Mouse (Mus musculus) R1 (cell line): ENCODE measurements around the gene Elf2.

Experiments
- DNase-seq: peaks from one replicate; pipeline ENCODE4 v3.0.0-alpha.2; 2018; ENCODE audit warnings: low read depth, low spot score

The Elf2 gene

DNA sequence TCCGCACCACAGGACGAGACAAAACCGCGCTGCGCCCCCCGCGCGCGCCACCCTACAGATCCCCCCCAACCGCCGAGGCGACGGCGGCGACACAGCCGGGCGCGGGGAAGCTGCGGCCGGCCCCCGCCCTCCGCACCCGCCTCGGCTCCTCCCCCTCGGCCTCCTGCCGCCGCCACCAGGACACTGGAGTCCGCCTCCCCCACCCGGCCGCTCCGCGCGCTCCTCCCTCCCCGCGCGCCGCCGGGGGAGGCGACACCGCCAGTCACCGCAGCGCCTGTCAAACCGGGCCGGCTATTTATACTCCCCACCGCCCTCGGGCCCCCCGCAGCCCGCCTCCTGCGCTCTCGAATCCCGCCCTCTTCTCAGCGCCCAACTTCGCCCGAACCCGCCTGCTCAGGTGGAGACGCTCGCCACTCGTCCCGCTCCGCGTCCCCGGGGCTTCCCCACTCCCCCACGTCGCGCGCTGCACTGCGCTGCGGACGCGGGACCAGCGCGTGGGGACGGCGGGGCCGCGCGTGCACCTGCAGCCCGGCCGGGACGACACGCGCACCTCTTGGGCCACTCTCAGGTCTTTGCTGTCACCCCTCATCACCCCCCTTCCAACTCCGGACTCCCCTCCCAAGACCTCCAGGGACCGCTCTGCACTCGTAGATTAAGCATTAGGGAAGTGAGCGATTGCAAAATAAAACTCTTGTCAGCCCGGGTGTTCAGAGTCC is at the start of gene Elf2:
Elf2 (minus strand) TSS at position 112 of the 716 bp plus-strand sequence.
- DNase-seq = peak; percentile 78

DNA sequence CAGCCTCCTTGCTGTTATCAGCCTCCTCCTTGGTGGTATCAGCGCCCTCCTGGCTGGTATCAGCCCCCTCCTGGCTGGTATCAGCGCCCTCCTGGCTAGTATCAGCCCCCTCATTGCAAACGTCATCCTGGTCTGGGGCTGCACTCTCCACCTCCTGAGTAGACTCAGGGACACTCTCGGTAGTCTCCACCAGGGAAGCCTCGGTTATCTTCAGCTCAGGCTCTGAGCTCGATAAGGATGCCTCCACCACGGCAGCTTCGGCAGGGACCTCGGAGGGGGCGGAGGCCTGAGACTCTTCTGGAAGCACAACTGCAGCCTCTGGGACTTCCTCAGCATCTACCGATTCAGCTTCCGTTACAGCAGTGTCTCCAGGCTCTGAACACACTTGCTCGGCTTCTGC is 48.4 kb upstream of the Elf2 start:
- no peak for DNase-seq

DNA sequence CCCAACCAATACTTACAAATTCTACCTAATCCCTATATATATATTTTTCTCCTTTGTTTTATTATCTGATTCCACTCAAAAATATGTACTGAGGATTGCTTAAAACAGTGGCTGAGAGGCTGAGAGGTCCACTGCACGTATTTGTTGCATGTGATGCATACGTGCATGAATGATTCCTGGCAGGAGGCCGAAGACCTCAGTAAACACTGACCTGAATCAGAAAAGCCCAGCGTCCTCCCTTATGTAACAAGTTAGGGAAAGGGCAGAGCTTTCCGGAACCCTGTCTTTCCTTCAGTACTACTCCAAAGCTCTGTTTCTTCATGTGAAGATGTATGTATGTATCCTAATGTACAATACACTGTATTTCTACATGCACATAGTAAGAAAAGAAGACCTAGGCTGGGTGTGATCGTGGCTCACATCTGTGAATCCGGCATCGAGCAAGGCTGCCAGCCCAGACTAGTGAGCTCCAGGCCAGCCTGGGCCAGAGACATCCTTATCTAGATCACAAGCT is 47.5 kb upstream of the Elf2 start:
- DNase-seq = no peak

DNA sequence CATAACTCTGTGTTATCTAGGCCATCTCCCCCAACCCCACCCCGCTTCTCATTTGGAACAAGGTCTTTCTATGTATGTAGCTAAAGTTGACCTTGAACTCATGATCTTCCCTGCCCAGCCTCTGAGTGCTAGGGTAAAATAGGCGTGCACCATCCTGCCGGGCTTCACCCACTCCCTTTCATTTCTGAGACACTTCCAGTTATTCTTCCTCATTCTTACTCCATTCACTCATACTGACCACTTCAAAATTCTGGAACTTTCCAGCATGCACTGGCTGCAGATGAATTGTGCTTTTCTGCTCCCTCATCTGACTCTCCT is 46.6 kb upstream of the Elf2 start:
- no peak for DNase-seq

DNA sequence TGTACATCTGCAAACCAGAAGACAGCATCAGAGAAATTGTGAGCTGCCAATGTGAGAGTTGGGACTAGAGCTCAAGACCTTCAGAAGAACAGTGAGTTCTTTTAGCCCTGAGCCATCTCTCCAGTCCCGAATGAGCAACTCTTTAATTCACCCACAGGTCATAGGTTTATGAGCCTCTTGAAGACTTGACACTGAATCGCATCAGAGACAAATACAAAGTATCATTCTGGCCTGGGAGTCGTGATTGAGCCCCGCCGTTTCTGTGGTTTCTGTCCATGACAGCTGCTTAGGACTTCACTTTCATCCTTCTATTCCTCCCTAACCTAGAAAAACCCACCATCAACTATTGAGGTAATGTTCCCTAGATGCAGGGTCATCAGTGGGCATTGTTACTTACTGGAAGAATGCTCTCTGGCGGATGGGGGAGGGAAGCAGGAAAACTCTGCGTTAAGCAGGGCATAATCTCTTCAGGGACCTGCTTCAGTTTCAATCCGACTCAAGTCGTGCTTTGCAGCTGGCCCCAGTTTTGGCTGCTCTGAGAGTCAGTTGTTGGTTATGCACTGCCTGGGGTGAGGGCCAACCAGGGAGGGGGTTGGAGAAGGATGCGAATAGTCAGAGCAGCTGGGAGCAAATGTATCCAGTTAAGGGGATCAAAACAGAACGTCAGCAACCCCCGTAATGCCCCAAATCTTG is 46.1 kb upstream of the Elf2 start:
- DNase-seq = no peak

DNA sequence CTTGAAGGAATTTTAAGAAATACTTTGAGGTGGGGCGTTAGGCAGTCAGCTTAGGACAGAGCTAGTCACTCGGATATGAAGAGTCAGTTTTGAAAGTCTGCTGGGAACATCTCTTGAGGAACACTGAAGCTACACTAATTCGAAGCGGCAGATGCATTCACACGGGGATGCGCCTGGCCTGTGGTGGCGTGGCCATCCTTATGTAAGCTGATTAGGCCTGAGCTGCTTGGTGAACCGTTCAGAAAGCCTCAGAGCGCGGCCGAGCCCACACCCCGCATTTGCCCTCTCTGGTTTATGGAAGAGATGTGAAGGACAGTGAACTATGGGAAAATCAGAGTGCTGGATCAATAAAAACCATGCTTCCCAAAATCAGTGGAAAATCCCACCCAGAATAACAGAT is 42.9 kb upstream of the Elf2 start:
- DNase-seq = no peak

DNA sequence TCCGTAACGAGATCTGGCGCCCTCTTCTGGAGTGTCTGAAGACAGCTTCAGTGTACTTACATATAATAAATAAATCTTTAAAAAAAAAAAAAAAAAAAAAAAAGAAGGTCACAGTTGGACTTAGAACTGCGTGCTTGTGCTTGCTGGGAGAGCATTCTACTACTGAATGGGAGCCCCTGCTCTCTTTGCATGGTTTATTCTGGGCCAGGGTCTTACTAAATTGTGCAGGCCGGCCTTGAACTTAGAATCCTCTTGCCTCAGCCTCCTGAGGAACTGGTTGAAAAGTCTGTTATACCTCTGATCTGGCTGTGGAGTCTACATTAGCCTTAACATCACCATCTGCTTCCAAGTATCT is 40.2 kb upstream of the Elf2 start:
- DNase-seq = no peak

DNA sequence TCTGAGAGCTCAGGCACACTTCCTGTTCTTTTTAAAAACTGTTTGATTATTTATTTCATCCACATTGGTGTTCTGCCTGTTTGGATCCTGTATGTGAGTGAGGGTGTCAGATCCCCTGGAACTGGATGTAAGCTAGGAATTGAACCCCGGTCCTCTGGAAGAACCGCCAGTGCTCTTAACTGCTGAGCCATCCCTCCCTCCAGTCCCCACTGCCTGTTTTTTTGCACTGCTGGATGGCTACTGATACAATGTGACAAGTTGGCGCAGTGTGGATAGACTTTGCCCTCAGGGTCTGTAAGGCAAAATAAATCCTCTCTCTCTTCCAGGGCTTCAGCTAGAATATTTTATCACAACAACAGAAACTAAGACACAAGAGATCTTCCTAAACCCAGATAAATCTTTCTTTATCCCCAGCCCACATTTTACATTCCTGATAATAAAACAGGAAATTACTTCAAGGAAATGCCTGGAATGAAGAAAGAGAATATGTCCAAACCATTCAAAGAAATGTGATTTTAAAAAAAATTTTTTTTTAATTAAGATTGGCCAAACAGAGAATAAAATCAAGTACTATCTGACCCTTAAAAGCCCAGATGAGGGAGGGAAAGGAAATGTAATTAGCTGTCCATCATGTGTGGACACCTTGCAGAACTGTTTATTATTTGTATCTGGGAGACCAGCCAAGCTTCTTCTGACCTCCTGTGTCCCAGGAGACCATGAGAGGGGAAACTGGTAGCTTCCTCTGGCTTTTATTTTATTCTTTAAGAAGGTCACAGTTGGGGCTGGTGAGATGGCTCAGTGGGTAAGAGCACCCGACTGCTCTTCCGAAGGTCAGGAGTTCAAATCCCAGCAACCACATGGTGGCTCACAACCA is 39.6 kb upstream of the Elf2 start:
- DNase-seq = no peak

DNA sequence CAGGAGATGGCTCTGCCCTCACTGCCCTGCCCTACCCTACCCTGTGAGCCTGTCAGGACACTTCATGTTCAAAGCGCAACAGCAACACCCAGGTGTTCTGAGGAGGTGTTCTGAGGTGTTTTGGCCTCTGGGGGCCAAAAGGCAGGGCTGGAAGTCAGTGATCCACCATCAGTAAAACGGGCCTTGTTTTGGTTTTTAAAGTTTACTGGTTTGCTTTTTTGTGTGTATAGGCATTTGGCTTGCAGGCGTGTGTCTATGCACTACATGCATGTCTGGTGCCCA is 38.1 kb upstream of the Elf2 start:
- DNase-seq = peak; percentile 23

DNA sequence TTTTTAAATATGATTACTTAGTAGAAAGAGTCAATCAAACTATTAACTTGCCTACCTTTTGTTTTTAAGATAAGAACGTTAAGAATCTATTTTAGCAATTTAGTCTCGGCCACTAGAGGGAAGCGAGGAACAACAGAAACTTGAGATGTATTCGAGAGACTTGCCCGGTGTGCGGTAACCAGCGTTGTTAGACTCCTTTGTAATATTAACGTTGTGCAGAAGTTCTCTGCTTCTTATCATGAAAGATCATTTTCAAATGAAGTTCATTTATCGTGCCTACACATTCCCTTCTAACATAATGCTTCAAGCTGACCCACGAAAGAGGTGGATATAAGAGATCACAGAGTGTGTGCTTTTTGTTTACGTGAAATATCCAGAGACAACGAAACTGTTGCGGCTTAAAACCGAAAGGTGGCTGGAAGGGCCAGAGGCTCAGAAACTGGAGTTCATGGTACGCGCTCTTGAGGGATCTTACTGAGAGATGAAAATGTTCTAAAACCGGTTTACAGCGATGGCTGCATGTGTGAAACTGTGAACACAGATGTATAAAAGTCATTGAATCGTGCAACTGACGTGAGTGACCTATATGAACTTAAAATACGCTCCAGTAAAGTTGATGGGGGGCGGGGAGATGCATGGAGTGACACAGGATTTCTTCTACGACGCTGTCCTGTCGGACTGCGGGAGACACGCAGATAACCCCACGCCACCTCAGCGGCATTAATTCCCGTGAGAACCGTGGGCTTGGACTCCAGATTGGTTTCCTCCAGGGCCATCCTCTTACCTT is 37.6 kb upstream of the Elf2 start:
- peak; percentile 65 for DNase-seq

DNA sequence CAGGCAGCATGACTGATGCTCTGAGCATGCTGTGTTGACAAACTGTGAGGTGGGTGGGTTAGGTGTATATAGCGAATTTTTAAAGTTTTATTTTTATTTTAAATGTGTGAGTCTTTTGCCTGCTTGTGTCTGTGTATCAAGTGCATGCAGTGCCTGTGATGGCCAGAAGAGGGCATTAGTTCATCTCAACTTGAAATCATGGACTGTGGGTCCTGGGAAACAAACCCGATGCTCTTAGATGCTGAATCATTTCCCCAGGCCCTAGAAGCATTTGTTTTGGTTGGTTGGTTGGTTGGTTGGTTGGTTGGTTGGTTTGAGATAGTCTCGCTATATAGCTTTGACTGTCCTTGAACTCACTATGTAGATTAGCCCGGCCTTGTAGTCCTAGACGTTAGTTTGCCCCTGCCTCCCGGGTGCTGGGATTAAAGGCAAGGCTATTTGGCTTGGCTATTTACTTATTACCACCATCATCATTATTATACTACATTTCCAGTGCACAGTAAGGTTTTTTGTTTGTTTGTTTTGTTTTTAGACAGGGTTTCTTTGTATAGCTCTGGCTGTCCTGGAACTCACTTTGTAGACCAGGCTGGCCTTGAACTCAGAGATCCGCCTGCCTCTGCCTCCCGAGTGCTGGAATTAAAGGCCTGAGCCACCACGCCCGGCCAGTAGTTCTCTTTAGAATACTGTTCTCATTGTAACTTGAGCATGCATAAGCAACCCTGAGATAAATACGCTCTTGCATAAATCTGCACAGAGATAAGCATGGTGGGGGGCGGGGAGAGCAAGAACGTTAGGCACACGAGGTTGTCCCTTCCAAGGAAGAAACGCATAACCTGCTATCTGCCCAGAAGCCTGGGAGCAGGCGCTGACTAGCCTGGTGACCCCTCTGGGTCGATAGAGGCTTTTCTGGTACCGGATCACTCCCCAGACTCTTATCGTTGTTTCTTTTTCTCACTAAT is 35.1 kb upstream of the Elf2 start:
- peak; percentile 87 for DNase-seq

DNA sequence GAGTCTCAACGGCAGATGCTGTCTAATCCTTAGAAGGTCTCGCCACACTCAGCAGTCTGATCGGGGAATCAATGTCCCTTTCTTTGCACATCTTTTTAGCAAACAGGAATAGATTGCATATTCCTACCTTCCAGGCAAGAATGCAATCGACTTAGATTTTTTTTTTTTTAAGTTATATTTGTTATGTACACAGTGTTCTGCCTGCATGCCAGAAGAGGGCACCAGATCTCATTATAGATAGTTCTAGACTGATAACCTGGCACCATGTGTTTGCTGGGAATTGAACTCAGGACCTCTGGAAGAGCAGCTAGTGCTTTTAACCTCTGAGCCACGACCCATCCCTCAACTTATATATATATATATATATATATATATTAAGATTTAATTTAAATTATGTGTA is 33.1 kb upstream of the Elf2 start:
- DNase-seq = no peak

DNA sequence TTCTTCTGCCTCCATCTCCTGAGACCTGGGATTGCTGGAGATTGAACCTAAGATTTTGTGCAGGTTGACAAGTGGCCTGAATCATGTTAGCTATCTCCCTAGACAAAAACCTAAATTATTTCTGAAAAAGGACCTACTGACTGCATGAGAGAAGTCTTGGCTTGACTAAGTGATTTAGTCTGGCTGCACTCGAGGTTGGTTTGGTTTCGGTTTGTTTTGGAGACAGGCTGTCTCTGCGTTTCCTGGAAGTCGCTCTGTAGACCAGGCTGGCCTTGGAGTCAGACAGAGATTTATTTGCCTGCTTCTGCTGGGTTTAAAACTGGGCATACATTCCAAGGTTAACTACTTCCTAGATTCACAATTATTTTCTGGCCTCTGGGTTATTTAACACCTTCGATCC is 32.4 kb upstream of the Elf2 start:
- no peak for DNase-seq

DNA sequence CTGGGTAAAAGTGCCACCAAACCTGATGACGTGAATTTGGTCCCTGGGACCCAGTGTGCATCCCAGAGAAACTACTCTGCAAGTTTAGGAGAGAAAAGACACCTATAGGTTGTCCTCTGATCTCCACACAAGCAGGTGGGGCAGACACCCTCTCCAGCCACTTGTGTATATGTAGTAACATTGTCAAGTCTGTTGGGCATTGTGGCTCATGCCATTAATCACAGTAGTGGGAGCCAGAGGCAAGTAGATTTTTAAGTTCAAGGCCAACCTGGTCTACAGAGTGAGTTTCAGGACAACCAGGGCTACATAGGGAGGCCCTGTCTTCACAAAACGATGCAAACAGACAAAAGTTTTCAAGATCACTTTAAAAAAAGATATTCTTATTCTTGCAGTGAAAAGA is 31.4 kb upstream of the Elf2 start:
- no peak for DNase-seq

DNA sequence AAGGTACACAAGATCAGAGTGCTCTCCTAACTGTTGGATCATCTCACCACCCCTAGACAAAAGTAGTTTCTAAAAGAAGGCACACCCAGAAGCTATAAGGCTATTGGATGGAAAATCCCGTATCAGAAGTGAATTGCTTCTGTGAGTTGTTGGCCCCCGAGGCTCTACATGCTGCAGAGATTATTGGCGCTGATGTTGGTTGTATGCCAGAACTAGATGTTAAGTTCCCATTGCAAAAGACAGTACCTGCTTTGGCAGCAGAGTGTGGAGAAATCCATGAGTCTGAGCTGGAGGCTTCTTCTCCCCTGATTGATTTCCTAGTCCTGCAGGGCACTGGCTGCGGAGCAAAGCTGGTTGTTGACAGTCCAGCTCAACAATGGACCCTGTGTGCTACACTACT is 27.5 kb upstream of the Elf2 start:
- DNase-seq = no peak

DNA sequence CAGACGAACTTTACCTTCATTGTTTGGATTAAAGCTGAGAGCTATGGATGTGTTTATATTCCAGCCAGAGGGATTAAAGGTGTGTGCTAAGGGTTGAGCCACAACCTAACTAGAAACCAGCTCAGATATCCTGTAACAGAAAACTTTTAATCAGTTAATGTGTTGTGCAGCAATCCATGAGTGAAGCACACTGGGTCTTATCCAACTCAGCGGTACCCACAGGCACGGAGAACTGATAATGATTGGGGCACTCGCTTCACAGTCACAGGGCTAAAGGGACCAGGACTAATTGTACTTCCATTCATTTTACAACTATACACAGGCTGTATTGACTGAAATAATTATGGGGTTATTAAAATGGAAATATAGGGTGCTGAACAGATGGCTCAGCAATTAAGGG is 26.5 kb upstream of the Elf2 start:
- no peak for DNase-seq

DNA sequence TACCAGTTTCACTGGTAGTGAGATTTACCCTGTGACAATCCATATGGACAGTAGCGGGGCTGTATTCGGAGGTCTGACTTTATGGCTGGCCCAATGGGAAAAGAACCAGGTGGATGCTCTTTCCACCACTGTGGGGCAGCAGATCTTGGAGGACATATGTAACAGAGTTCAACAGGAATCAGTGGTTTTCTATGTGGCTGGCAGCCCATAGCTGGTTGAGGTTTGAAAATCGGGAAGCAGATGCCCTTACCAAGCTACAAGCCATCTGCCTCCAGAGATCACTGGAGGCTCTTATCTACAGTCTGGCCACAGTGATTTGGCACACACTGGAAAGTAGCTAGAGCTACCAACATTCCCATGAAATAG is 25.0 kb upstream of the Elf2 start:
- no peak for DNase-seq

DNA sequence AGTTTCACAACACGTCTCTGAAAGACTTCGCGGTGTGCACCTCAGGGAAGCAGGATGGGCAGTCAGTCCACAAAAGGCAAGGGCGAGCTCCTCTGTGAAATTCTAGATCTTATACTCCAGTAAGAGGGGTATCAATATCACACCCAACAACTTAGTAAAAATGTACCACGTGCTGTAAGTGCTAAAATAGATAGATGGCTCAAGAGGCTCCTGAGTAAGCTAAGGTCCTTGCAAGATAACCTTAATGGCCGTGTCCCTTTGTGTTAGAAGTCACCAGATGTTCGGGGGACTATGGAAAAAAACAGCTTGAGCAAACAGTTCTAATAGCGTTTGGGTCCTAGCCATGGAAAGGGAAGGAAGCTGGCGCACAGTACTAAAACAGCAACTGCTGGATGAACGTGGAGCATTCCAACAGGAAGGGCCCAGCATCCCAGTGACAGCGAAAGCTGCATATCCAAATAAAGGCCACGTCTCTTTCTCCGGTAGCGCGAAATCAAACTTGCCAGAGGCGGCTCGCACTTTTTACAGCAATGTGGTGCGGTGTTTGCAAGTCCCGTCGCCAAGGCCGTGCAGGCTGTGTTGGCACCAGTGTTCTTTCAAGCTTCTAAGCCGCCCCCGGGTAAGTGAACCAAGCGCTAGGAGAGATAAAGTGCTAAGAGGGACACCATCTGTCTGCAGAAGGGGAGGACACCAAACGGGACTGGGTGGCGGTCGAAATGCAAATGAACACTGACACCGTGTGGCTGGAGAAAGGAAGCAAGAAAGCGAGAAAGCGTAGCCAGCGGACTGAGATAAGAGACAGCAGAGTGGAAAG is 24.4 kb upstream of the Elf2 start:
- DNase-seq = peak; percentile 61

DNA sequence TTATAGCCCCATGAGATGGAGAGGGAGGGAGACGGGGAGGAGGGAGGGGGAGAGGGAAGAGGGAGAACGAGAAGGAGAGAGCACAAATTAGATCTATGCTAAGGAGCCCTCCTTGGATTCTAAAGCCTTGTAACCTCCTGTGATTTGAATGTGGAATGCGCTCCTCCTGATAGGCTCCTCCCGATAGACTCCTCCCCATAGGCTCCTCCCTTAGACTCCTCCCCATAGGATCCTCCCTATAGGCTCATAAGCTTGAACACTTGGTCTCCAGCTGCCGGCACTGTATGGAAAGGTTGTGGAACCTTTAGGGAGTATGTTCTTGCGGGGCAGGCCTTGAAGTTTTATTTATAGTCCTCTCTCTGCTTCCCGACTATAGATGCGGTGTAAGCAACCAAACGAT is 20.6 kb upstream of the Elf2 start:
- DNase-seq = peak; percentile 95
